Mouse (Mus musculus) cortical plate, adult 2 months (tissue): ENCODE measurements at regions not wholly inside any gene's neighbourhood (a gene's known extent, or its start where the extent isn't known, plus 50 kb on each side); places are given as distances from the start of the nearest gene placed in this dataset.

Source experiments
- CTCF ChIP-seq: fragments of 200-500 bp; IDR thresholded peaks from 2 replicates; pipeline ENCODE4 v1.5.1; 2011; ENCODE audit warnings: mild to moderate bottlenecking, control low read depth, low read length; ENCODE audit not compliant: insufficient read depth; ENCODE audit errors: extremely low read depth
- POLR2A ChIP-seq: fragments of 200-500 bp; IDR thresholded peaks from 2 replicates; pipeline ENCODE4 v1.6.1; 2011; ENCODE audit warnings: mild to moderate bottlenecking, low read length, control low read depth; ENCODE audit not compliant: insufficient read depth; ENCODE audit errors: extremely low read depth

DNA sequence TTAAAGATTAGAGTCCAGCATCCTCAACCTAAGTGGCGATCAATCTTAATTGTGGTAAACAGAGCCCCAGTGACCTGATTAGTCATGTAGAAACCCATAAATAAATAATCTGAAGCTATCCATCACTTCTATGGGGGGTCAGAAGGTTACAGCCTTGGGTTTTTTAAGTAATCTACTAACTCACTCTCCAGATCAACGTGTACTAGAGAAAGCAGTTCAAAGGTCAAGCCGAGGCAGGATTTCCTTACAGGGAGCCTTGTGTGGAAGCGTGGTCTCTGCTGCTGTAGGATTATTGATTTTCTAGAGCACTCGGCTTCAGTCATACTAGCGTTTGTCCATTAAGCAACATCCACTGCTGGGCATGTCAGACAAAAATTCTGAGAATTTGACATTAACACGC lies 127.1 kb downstream of the Psat1 start:
- no peak for TF ChIP-seq POLR2A
- TF ChIP-seq CTCF, result no peak
